Mouse (Mus musculus): ENCODE results near the gene Stard10.

GRCm38 (mm10) chr7:101356868-101357267 lies 40.0 kb downstream of the Stard10 start:
- TF ChIP-seq CTCF (IDR thresholded peaks at IDR 0.05) = no peak
- no peak for TF ChIP-seq POLR2A (IDR thresholded peaks at IDR 0.05; ENCODE audit: insufficient read depth, low read depth, low read length)
- TF ChIP-seq EP300 (IDR thresholded peaks at IDR 0.05; ENCODE audit: insufficient read depth, low read depth, low read length) = no peak
